Comparison of ENCODE assay signal across 12 mouse cellular contexts in the genomic region with DNA sequence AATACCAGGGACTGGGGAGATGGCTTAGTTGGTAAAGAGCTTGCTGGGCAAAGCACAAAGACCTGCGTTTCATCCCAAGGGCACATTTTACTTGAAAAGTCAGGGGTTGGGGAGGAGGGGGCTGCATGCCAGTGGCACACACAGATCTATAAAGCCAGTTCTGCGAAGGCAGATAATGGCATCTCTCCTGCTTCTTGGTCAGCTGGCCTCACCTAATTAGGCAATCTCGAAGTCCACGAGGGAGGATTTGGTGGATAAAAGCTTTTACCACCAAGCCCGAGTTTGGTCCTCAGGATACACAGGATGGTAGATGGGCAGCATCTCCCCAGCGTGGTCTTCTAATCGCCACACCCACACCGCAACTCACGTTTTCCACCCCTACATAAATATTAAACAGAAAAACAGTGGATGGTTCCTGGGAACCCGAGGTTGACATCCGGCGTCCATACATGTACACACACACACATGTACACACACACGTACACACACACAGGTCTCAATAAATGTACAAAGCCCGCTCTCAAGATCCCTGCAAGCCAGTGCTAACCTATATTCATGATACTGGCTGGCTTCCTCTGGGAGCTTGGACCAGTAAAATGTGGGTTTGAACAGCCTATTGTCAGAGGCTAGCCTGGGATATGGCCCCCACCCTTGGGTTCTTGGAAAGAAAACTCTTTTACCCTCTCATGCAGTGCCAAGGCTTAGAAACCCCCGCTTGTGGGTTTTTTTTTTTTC. TPM values are rescaled to one million over a fixed set of nuclear protein-coding genes. Genes with fewer than 3 reads are reported as not detected.
A peak's percentile ranks its signal among the peaks of the same experiment; 100 is the strongest.
DNase-seq lines count a peak whose midpoint lies in the region; ATAC-seq and TF ChIP-seq lines count a peak whose summit lies in the region.
"Had no signal": no experiment of that assay in that cellular context is flagged by ENCODE, and none has a peak within 500 bp of the region (broad histone marks: within the 10 kb centered on the region; RNA-seq: fewer than 3 reads in every experiment).

No protein-coding gene starts in this region.

- H3K27me3 ChIP-seq in cerebellum, adult 2 months (ENCODE audit: control insufficient read depth, insufficient read depth, low read length) = no peaks in the 10 kb centered on the region
- H3K27me3 ChIP-seq in embryonic facial prominence, embryonic 10.5 days (replicated peaks; ENCODE audit: low read depth, poor library complexity, severe bottlenecking) = no peaks in the 10 kb centered on the region
- H3K27me3 ChIP-seq in hindbrain, embryonic 11.5 days (ENCODE audit: control insufficient read depth, insufficient read depth, low read length) = no peaks in the 10 kb centered on the region
- H3K27me3 ChIP-seq in midbrain, embryonic 11.5 days (ENCODE audit: control insufficient read depth, insufficient read depth, low read length) = no peaks in the 10 kb centered on the region

- DNase-seq in cerebellum, adult 2 months = no peak
- no peak for DNase-seq in cerebellum, adult 11 months
- no peak for DNase-seq in embryonic facial prominence, embryonic 10.5 days (ENCODE audit: low spot score)
- no peak for DNase-seq in hindbrain, embryonic 11.5 days (ENCODE audit: low spot score)
- peak; percentile 68 for DNase-seq in midbrain, embryonic 11.5 days (ENCODE audit: low spot score, missing footprints)
- DNase-seq in urinary bladder, postnatal 14 days (ENCODE audit: low spot score) = no peak
- DNase-seq in T-cell, adult 2 months (ENCODE audit: low spot score) = no peak
- DNase-seq: cerebellum, postnatal 36 days; kidney, adult 2 months had no signal

- H3K27ac ChIP-seq in cerebellum, adult 2 months (ENCODE audit: insufficient read depth, low read length) = no peak overlapping the region
- H3K27ac ChIP-seq in embryonic facial prominence, embryonic 10.5 days (replicated peaks) = no peak overlapping the region
- no peak overlapping the region for H3K27ac ChIP-seq in hindbrain, embryonic 11.5 days (ENCODE audit: low read depth, low read length)
- no peak overlapping the region; the same call in 1 of the 2 replicates for H3K27ac ChIP-seq in midbrain, embryonic 11.5 days (ENCODE audit: low read depth, low read length)

- peak overlapping the region; percentile 79; the same call in 1 of the 2 replicates for H3K4me2 ChIP-seq in hindbrain, embryonic 11.5 days (replicated peaks; ENCODE audit: low read depth, low read length)
- H3K4me2 ChIP-seq in midbrain, embryonic 11.5 days = peak overlapping the region; percentile 89

- peaks cover 65% of the 10 kb centered on the region for H3K36me3 ChIP-seq in embryonic facial prominence, embryonic 10.5 days (replicated peaks)
- H3K36me3 ChIP-seq in hindbrain, embryonic 11.5 days (ENCODE audit: control insufficient read depth, insufficient read depth, low read length) = peaks cover 12% of the 10 kb centered on the region
- H3K36me3 ChIP-seq in midbrain, embryonic 11.5 days (ENCODE audit: control insufficient read depth, insufficient read depth, low read length) = peaks cover 16% of the 10 kb centered on the region

- H3K9me3 ChIP-seq in embryonic facial prominence, embryonic 10.5 days = no peaks in the 10 kb centered on the region; the same call in 1 of the 2 replicates
- H3K9me3 ChIP-seq in hindbrain, embryonic 11.5 days (ENCODE audit: control insufficient read depth, low read length) = no peaks in the 10 kb centered on the region
- no peaks in the 10 kb centered on the region for H3K9me3 ChIP-seq in midbrain, embryonic 11.5 days (ENCODE audit: control insufficient read depth, low read length)
- H3K9me3 ChIP-seq: G1E had no signal

- peak overlapping the region; percentile 86 for H3K4me3 ChIP-seq in cerebellum, adult 2 months (replicated peaks; ENCODE audit: insufficient read depth, low read depth, low read length)
- H3K4me3 ChIP-seq in embryonic facial prominence, embryonic 10.5 days = peak overlapping the region; percentile 75
- H3K4me3 ChIP-seq in hindbrain, embryonic 11.5 days (ENCODE audit: low read depth, low read length) = no peak overlapping the region; the same call in 1 of the 2 replicates
- H3K4me3 ChIP-seq in midbrain, embryonic 11.5 days (ENCODE audit: low read depth, low read length) = no peak overlapping the region

- 0 out of 2 replicates have a peak overlapping the region, but pooled peaks have one; percentile 87 for H3K9ac ChIP-seq in hindbrain, embryonic 11.5 days (ENCODE audit: low read depth, low read length)
- peak overlapping the region; percentile 72 for H3K9ac ChIP-seq in midbrain, embryonic 11.5 days (ENCODE audit: low read length)

- ATAC-seq in hindbrain, embryonic 11.5 days (ENCODE audit: low FRiP score) = no peak
- ATAC-seq in midbrain, embryonic 11.5 days (ENCODE audit: low FRiP score) = no peak
- no peak for ATAC-seq in erythroblast, adult 5-6 weeks (replicated peaks; ENCODE audit: low FRiP score, poor library complexity, severe bottlenecking)

- 88% methylated on average over 15 of the region's 15 CpGs for WGBS in cerebellum, adult 2 months
- WGBS in embryonic facial prominence, embryonic 10.5 days = 89% methylated on average over 15 of the region's 15 CpGs
- 94% methylated on average over 15 of the region's 15 CpGs for WGBS in hindbrain, embryonic 11.5 days
- WGBS in midbrain, embryonic 11.5 days = 90% methylated on average over 15 of the region's 15 CpGs

- H3K4me1 ChIP-seq in cerebellum, adult 2 months (ENCODE audit: control insufficient read depth, insufficient read depth, low read length) = no peaks in the 10 kb centered on the region; the same call in 1 of the 2 replicates
- H3K4me1 ChIP-seq in embryonic facial prominence, embryonic 10.5 days = peaks cover 21% of the 10 kb centered on the region
- H3K4me1 ChIP-seq in hindbrain, embryonic 11.5 days (replicated peaks; ENCODE audit: control insufficient read depth, insufficient read depth, low read length) = 0 out of 2 replicates have a peak, but pooled peaks cover 2% of the 10 kb centered on the region
- peaks cover 15% of the 10 kb centered on the region for H3K4me1 ChIP-seq in midbrain, embryonic 11.5 days (ENCODE audit: control insufficient read depth, insufficient read depth, low read length)

- no peak for TF ChIP-seq CTCF in cerebellum, adult 2 months (IDR thresholded peaks at IDR 0.05; ENCODE audit: borderline replicate concordance, insufficient read depth, low read depth, low read length)

- no peak for TF ChIP-seq POLR2A in cerebellum, adult 2 months (IDR thresholded peaks at IDR 0.05; ENCODE audit: borderline replicate concordance, insufficient read depth, low read length)

RNA-seq across cellular contexts. Expression of gene Zfp61, which starts 3.5 kb away (rescaled TPM):
- polyA plus RNA-seq in cerebellum, adult 2 months (2012; rRNA removed) = 33.0 and 36.4 TPM in 2 replicates
- polyA plus RNA-seq in embryonic facial prominence, embryonic 10.5 days (2016; fragmentation: Nextera tagmentation; extraction: Ambion mirVana) = 46.4 and 47.7 TPM in 2 replicates
- polyA plus RNA-seq in hindbrain, embryonic 11.5 days (2014; fragmentation: Nextera tagmentation; extraction: Ambion mirVana) = 32.1 and 40.0 TPM in 2 replicates
- polyA plus RNA-seq in midbrain, embryonic 11.5 days (2014; fragmentation: Nextera tagmentation; extraction: Ambion mirVana) = 37.1 and 40.8 TPM in 2 replicates
- 1.2 and 2.1 TPM in 2 replicates for total RNA-seq in erythroblast, adult 5-6 weeks (2015; ENCODE audit: low replicate concordance)
- total RNA-seq in erythroblast, adult 5-6 weeks (2017; ENCODE audit: low replicate concordance) = 0.77 and 4.0 TPM in 2 replicates

RNA-seq across cellular contexts. Expression of gene Zfp94, which starts 18.9 kb away (rescaled TPM):
- 18.2 and 18.3 TPM in 2 replicates for polyA plus RNA-seq in cerebellum, adult 2 months (2012; rRNA removed)
- polyA plus RNA-seq in embryonic facial prominence, embryonic 10.5 days (2016; fragmentation: Nextera tagmentation; extraction: Ambion mirVana) = 13.8 and 13.9 TPM in 2 replicates
- polyA plus RNA-seq in hindbrain, embryonic 11.5 days (2014; fragmentation: Nextera tagmentation; extraction: Ambion mirVana) = 12.8 and 15.4 TPM in 2 replicates
- 13.0 and 14.3 TPM in 2 replicates for polyA plus RNA-seq in midbrain, embryonic 11.5 days (2014; fragmentation: Nextera tagmentation; extraction: Ambion mirVana)
- 1.0 TPM in 1 of 2 replicates, not detected in the other for total RNA-seq in erythroblast, adult 5-6 weeks (2015; ENCODE audit: low replicate concordance)
- total RNA-seq in erythroblast, adult 5-6 weeks (2017; ENCODE audit: low replicate concordance) = 0.34 and 1.3 TPM in 2 replicates

RNA-seq across cellular contexts. Expression of gene Zfp93, which starts 27.3 kb away (rescaled TPM):
- 8.8 and 9.2 TPM in 2 replicates for polyA plus RNA-seq in cerebellum, adult 2 months (2012; rRNA removed)
- 8.2 and 8.6 TPM in 2 replicates for polyA plus RNA-seq in embryonic facial prominence, embryonic 10.5 days (2016; fragmentation: Nextera tagmentation; extraction: Ambion mirVana)
- 7.2 and 9.6 TPM in 2 replicates for polyA plus RNA-seq in hindbrain, embryonic 11.5 days (2014; fragmentation: Nextera tagmentation; extraction: Ambion mirVana)
- 7.1 and 8.8 TPM in 2 replicates for polyA plus RNA-seq in midbrain, embryonic 11.5 days (2014; fragmentation: Nextera tagmentation; extraction: Ambion mirVana)
- not detected in 2 replicates for total RNA-seq in erythroblast, adult 5-6 weeks (2015; ENCODE audit: low replicate concordance)
- 0.70 TPM in 1 of 2 replicates, not detected in the other for total RNA-seq in erythroblast, adult 5-6 weeks (2017; ENCODE audit: low replicate concordance)

RNA-seq across cellular contexts. Expression of gene Tescl, which starts 36.2 kb away (rescaled TPM):
- 0.22 and 0.39 TPM in 2 replicates for polyA plus RNA-seq in cerebellum, adult 2 months (2012; rRNA removed)
- polyA plus RNA-seq in embryonic facial prominence, embryonic 10.5 days (2016; fragmentation: Nextera tagmentation; extraction: Ambion mirVana) = 0.17 TPM in 1 of 2 replicates, not detected in the other
- not detected in 2 replicates for polyA plus RNA-seq in hindbrain, embryonic 11.5 days (2014; fragmentation: Nextera tagmentation; extraction: Ambion mirVana)
- polyA plus RNA-seq in midbrain, embryonic 11.5 days (2014; fragmentation: Nextera tagmentation; extraction: Ambion mirVana) = 0.26 TPM in 1 of 2 replicates, not detected in the other
- not detected in 2 replicates for total RNA-seq in erythroblast, adult 5-6 weeks (2015; ENCODE audit: low replicate concordance)
- not detected in 2 replicates for total RNA-seq in erythroblast, adult 5-6 weeks (2017; ENCODE audit: low replicate concordance)
- total RNA-seq: G1E; left cerebral cortex, postnatal 10 days had no signal
- polyA plus RNA-seq: G1E had no signal

RNA-seq across cellular contexts. Expression of gene Zfp108, which starts 42.9 kb away (rescaled TPM):
- 5.7 and 6.1 TPM in 2 replicates for polyA plus RNA-seq in cerebellum, adult 2 months (2012; rRNA removed)
- polyA plus RNA-seq in embryonic facial prominence, embryonic 10.5 days (2016; fragmentation: Nextera tagmentation; extraction: Ambion mirVana) = 2.4 and 3.1 TPM in 2 replicates
- 2.2 and 3.0 TPM in 2 replicates for polyA plus RNA-seq in hindbrain, embryonic 11.5 days (2014; fragmentation: Nextera tagmentation; extraction: Ambion mirVana)
- 2.5 and 2.7 TPM in 2 replicates for polyA plus RNA-seq in midbrain, embryonic 11.5 days (2014; fragmentation: Nextera tagmentation; extraction: Ambion mirVana)
- total RNA-seq in erythroblast, adult 5-6 weeks (2015; ENCODE audit: low replicate concordance) = 2.9 TPM in 1 of 2 replicates, not detected in the other
- not detected in 2 replicates for total RNA-seq in erythroblast, adult 5-6 weeks (2017; ENCODE audit: low replicate concordance)
- polyA plus RNA-seq: G1E had no signal

Comparison
In these comparisons a context has a peak if more than half of its experiments do, and no peak if none do; other contexts are left out.
1. H3K4me3 ChIP-seq: peak in cerebellum, adult 2 months (single experiment) and embryonic facial prominence, embryonic 10.5 days (single experiment); none in hindbrain, embryonic 11.5 days (single experiment) and midbrain, embryonic 11.5 days (single experiment).